Mouse (Mus musculus): ENCODE results near the gene Rad51b.
A peak's percentile ranks its signal among the peaks of the same experiment; 100 is the strongest.

Gene Rad51b

DNA sequence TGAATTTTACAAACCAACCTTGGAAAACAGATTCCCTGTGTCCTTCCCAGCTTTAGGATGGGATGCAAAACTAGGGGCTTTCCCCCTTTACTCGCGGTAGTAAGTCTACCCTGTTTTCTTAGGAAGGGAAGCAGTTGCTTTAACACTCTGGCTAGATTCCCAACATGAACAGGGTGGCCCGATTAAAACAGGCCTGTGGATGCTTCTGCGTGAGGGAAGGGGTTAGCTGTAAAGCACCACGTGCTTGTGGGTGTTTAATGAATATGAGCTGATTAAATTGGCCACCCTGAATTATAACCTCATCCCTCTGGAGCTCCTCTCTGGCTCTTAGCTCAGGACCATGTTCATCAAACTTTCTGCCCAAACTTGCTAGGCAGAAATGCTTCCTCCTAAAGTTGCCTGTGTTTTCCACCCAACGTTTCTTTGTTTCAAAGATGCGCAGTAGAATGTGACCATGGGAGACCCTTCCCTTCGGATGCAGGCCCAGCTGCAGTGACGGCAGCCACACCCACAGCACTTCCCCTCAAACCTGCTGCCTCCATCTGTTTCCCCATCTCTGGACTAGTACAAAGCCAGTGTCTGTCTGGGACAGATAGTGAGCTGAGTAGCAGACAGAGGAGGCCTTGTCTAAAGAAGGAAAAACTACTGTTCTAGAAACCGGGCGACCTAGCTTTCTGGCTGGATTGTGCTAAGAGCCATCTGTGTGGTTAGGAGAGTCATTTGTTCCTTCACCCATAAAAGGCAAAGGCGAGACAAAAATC, 435.5 kb downstream of the Rad51b start:
- peak; percentile 78 for DNase-seq (ENCODE audit: inconsistent ontology term)

DNA sequence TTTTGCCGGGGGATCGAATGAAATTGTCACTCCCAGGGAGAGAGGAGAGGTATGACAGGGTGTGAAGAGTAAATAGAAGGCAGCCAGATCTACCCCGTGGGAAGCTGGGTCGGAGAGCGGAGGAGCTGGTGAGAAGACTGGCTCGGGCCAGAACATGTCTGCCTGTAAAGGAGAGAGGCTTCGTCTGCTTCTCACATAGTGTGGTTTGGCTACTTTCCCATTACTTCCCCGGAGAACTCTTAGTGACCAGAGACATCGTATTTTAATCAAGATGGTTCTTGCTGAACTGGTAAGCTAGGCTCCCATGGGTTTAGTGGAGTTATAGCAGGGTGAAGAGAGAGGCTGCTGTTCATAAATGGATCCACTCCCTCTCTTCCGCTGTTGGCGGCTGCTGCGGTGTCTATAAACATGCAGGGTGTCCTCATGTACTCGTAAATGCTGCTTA, 438.3 kb downstream of the Rad51b start:
- no peak for DNase-seq (ENCODE audit: inconsistent ontology term)

DNA sequence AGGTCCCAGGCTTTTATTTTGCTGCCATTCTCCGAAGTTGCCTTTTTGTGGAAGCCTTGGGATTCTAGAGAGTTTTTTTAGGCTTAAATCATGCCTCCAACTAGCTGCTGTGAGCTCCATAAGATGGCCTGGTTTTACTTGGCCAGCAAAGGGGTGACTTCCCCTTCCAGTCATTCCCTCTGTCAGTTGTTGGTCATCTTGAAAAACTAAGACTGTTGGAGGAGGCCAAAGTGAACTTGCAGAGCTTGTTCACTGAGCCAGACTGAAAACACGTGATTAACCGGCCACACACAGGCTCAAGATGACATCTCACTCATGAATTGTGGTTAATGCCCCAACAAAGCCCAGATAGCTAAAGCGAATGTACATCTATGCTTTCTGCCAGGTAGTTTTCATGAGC, 438.8 kb downstream of the Rad51b start:
- no peak for DNase-seq (ENCODE audit: inconsistent ontology term)

DNA sequence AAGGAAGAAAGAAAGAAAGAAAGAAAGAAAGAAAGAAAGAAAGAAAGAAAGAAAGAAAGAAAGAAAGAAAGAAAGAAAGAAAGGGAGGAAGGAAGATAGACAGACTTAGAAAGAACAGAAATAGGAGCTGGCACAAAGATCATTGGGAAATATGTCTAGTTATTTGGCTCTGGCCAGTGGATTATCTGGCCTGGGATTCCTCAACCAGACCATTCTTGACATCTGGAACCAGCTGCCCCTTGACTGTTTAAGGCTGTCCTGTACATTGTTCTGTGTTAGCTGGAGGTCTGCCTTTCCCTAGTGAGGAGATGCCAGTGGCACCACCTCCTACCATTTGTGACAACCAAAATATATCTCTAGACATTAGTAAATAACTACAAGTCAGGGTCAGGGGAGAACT, 441.6 kb downstream of the Rad51b start:
- no peak for DNase-seq (ENCODE audit: inconsistent ontology term)

DNA sequence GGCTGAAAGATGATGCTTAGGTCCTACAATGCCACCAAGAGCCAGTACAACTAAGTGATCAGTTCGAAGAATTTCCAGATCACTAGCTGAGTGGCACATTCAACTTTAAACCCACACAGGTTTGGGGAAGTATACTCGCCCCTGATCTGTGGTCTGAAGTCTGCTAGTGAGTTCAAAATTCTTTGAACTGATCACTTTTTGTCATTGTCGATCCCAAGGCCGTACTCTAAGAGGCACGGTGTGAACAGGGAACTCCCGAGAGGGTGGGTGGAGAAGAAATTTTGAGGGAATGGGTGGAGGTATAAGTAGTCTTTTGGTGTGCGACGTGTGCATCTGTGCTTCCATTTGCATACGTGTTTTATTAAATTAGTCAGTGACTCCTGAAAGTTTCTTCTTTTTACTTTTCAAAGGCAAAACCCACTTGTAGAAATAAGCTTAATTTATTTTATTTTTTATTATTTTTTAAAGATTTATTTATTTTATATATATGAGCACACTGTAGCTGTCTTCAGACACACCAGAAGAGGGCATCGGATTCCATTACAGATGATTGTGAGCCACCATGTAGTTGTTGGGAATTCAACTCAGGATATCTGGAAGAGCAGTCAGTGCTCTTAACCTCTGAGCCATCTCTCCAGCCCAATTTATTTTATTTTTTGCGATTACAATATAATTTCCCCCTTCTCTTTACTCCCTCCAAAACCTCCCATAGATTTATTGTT, 443.0 kb downstream of the Rad51b start:
- no peak for DNase-seq (ENCODE audit: inconsistent ontology term)

DNA sequence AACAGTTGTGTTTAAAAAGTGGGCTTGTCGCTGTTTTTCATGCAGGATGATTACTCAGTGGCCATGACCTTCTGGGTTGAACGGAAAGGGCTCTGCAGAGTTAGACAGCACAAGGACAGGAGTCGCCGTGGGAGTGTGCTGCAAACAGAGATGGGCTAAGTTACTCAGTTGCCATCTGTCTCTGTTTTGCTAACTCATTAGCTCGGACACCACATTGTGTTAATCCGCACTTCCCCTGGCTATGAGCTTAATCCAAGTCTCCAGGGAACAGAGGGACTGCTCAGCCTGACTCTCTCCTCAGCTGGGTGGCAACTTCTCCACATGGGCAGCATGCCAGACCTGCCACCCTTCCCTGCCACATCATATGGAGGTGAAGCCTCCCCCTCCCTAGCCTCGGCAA, 445.1 kb downstream of the Rad51b start:
- no peak for DNase-seq (ENCODE audit: inconsistent ontology term)

DNA sequence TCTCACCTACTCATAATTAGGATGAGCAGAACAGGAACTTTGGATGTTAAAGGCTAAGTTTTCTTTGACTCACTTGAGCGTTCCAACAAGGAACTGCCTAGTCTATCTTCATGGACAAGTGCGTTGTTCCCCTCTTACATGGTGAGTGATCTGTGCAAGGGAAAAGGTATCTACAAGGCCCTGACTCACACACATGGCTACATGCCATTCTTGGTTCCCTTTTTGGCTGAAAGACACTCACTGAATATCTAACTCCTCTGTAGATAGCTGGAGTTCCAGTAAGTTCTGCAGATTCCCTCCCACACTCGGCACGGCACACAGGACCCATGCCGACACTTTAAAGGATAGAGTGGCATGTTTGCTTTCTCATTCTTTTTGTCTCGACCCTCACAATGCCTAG, 447.0 kb downstream of the Rad51b start:
- DNase-seq (ENCODE audit: inconsistent ontology term) = no peak

DNA sequence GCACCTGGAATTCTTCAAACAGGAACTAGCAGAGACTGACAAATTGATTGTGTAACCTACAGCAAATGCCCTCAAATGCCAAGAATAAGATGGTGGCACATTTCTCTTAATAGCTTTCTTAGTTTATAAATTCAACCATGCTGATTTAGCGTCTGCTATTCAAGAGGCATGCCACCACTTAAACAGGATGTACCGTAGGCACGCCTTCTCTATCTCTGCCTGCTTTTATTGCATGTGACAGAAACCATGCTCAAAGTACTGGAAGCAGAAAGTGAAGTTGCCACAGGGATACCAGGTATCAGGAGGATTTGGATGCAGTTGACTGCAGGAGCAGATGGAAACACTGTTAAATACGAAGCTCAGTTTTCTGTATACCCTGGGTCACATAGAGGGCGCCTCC, 448.1 kb downstream of the Rad51b start:
- DNase-seq (ENCODE audit: inconsistent ontology term) = no peak

DNA sequence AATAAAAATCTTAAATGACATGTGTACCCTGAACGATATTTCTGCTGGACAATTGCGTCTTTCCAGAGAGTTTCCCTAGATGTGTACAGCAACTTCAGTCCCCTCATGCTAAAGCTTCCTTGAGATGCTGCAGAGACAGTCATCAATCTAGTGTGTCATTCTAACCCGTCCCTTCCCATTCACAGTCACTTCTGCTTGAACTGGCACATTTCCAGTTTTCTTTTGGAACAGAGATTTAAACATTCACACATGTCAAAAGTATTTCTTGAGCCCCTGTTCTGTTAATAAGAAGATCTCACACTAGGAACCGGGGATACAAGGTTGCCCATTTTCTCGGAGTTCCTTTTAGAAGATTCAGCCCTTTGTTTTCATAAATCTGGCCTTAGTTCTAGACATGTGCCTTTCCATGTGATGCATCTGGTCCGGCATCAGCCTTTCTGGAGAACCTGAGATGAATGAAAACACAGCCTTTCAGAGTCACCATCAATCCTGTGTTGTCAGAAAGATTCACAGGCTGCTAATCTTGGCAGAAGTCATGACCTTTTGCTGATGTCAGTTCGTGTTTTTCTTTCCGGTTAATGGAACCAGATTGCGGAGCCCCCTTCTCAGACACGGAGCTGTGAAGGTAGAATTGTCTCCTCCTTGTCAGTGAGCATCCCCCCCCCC, 448.9 kb downstream of the Rad51b start:
- no peak for DNase-seq (ENCODE audit: inconsistent ontology term)

DNA sequence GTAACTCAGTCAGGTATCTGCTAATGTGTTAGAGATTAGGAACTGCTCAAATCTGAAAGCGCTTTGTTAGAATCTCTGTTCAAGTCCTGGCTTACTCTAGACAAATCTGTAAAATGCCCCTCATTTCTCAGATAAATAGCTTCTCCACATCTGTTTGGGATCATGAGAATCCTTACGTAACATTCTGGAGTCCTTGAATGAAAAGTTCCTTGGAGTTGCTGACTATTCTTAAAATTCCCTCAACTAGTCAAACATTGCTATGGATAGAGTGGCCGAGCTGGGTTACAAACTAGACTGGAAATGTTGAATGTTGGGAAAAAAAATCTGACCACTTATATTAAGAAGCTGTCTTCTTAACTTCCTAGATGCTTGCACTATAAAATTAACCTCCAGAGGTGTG, 450.5 kb downstream of the Rad51b start:
- DNase-seq (ENCODE audit: inconsistent ontology term) = no peak

GRCm38 (mm10) chr12:79748862-79749261, 451.8 kb downstream of the Rad51b start:
- DNase-seq (ENCODE audit: inconsistent ontology term) = no peak

DNA sequence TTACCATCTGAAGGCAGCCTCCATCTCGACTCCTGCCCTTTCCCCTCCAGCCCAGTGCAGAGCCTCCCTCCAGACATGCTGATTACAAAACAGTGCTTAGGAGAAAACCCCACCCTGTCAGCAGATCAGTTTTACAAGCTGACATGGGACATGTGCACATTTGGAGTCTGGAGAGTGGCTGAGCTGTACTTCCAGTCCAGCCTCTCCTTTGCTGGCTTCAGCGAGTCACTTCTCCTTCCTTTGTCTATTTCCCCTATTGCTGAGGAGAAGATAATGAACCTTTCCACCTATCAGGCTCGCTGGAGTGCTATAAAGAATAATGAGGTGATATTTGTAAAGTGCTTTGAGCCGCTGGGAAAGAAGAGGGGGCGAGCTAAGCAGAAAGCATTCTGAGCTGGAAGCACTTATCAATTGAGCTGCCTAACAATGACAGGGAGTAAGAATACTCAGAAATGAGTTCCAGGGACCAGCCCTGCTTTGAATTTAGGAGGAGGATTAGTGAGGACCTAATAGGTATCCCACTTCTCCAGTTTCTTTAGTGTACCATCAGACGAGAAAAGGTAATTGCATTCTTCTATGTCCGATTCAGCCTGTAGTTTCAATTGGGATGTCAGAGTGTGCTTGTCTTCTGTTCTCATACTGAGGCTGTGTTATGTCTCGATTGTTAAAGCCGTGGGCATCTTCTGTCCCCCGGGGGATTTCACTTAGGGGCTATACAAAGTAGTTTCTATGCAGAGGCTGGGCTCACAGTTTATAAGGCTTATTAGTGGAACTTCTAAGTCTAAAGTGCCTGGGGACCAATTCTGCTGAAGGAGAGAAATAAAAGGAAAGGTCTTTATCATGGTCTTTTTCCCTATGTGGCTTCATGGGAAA, 453.4 kb downstream of the Rad51b start:
- DNase-seq (ENCODE audit: inconsistent ontology term) = no peak

DNA sequence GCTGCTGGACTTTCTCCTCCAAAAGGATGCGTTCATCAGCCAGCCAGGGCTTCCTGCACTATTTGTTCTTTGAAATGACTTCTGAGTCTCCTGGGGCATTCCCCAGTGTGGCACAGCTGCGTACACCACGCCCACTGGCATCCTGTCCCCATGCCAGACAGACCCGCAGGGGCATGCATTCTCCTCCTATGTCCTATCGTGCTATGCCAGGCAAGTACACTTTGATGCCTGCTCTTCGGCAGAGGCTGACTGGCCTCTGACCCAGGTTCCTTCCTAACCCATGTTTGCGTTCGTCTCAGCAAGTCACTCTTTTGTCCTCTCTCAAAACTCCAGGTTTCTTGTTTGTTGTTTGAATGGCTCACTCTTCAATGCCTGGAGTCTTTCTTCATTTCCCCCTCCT, 454.7 kb downstream of the Rad51b start:
- no peak for DNase-seq (ENCODE audit: inconsistent ontology term)

DNA sequence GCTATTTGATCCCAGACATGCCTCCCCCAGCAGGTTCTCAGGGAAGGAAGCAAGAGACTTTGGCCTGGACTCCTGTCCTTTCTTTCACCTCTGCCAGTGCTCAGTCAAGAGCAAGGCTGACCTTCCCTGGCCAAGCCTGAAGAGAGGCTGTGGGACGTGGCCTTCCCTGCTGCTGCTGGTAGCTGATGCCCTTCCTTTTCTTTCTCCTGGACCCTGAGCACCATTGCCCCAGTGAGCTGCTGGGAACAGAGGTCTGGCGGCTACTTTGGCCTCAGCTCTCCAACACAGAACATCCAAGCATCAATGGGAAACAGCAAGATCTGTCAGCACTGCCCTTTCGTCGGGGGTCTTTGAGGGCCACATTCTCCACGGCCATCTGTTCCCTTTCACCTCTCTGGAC, 455.1 kb downstream of the Rad51b start:
- DNase-seq (ENCODE audit: inconsistent ontology term) = no peak

DNA sequence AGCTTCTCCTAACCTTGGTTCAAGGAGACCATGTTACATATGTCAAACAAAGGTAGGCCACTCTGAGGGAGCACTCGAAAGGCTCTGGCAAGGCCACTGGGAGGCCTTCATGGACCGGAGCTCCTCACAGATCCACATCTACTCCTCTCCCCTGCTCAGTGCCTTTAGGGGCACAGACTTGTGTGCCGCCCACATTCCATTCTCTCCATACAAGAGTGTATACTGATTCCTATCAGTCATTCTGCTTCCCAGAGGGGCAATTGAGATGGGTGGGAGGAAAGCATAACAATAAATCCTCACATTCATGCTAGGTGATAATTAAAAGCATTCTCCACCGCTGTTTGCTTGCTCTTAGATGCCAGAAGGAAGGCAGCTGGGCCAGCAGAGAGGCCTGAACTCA, 458.5 kb downstream of the Rad51b start:
- no peak for DNase-seq (ENCODE audit: inconsistent ontology term)

- DNase-seq (ENCODE audit: inconsistent ontology term) = no peak
Measured at GRCm38 (mm10) chr12:79756352-79756751, 459.3 kb downstream of the Rad51b start.

- DNase-seq (ENCODE audit: inconsistent ontology term) = no peak
Measured at GRCm38 (mm10) chr12:79757775-79758174, 460.7 kb downstream of the Rad51b start.

DNA sequence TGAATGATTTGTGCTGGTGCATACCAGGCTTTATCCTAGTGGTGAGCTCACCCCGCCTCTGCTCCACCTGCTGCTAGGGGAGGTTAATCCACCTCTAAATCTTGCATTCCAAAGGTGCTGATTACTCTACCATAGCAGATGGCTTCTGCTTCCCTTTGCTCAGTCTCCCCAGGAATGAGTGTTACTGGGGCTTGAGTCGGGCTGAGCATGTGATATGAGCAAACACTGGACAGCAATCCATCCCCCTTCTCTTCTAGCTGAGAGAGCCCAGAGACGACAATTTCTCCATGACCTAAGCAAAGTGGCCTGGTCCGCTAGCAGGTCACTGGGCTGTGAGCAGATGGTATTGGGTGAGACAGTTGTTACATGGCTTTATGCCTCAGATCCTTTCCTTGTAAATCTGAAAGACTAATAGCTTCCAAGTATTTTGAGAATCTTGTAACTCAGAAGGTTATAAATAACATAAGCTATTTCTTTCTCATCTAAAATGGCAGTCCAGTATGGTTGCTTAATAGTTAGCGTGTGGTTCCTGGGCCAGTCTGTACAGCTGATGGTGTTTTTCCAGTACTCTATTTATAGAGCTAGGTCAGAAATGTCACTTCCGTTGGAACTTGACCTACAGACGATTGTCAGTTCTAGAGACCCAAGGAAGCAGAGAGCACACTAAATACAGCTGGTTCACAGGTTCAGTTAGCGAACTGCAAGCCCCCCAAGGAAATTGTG, 462.3 kb downstream of the Rad51b start:
- DNase-seq (ENCODE audit: inconsistent ontology term) = no peak

DNA sequence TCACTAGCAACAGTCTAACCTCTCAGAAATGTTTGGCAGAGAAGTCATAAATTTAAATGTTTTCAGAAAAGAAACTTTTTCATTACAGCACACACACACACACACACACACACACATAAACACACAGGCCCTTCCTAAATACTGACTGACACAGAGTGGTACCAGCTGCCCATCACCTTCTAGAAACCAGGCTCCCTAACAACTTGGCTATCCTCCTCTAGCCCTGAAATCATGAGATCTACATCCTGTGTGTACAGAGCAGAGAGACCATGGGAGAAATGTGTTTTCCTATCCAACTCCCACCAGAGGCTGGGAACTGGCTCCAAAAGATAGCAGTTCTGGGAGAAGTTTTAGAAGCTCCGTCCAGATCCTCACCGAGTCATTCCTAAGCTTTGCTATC, 464.1 kb downstream of the Rad51b start:
- no peak for DNase-seq (ENCODE audit: inconsistent ontology term)

- DNase-seq (ENCODE audit: inconsistent ontology term) = peak; percentile 69
Measured at GRCm38 (mm10) chr12:79762087-79762486, 465.0 kb downstream of the Rad51b start.
